Comparison of ENCODE assay signal across 10 mouse cellular contexts in genomic region chr7:132263186-132263585, GRCm38 (mm10). TPM values are rescaled to one million over a fixed set of nuclear protein-coding genes. Genes with fewer than 3 reads are reported as not detected.
A peak's percentile ranks its signal among the peaks of the same experiment; 100 is the strongest.
DNase-seq lines count a peak whose midpoint lies in the region; ATAC-seq and TF ChIP-seq lines count a peak whose summit lies in the region.
"Had no signal": no experiment of that assay in that cellular context is flagged by ENCODE, and none has a peak within 500 bp of the region (broad histone marks: within the 10 kb centered on the region; RNA-seq: fewer than 3 reads in every experiment).

No protein-coding gene starts in this region.

- H3K9me3 ChIP-seq in intestine, embryonic 15.5 days, result no peaks in the 10 kb centered on the region
- no peaks in the 10 kb centered on the region for H3K9me3 ChIP-seq in intestine, postnatal 0 days (ENCODE audit: control insufficient read depth)
- no peaks in the 10 kb centered on the region for H3K9me3 ChIP-seq in embryonic facial prominence, embryonic 10.5 days
- H3K9me3 ChIP-seq in hindbrain, embryonic 15.5 days, result no peaks in the 10 kb centered on the region
- H3K9me3 ChIP-seq in midbrain, postnatal 0 days (ENCODE audit: low read length), result no peaks in the 10 kb centered on the region
- H3K9me3 ChIP-seq: heart, embryonic 15.5 days had no signal

- H3K36me3 ChIP-seq in intestine, embryonic 15.5 days, result peaks cover 10% of the 10 kb centered on the region; the same call in 1 of the 2 replicates
- H3K36me3 ChIP-seq in intestine, postnatal 0 days (ENCODE audit: control insufficient read depth, insufficient read depth), result peaks cover 17% of the 10 kb centered on the region
- peaks cover 30% of the 10 kb centered on the region for H3K36me3 ChIP-seq in embryonic facial prominence, embryonic 10.5 days (replicated peaks)
- H3K36me3 ChIP-seq in hindbrain, embryonic 15.5 days, result no peaks in the 10 kb centered on the region
- H3K36me3 ChIP-seq in midbrain, postnatal 0 days (ENCODE audit: insufficient read depth, low read length), result peaks cover 4% of the 10 kb centered on the region; the same call in 1 of the 2 replicates
- H3K36me3 ChIP-seq: heart, embryonic 15.5 days had no signal

- TF ChIP-seq CTCF in intestine, postnatal 0 days (IDR thresholded peaks at IDR 0.05; ENCODE audit: low read depth), result no peak
- no peak for TF ChIP-seq CTCF in midbrain, postnatal 0 days (IDR thresholded peaks at IDR 0.05)

- H3K27ac ChIP-seq in intestine, embryonic 15.5 days, result 0 out of 2 replicates have a peak overlapping the region, but pooled peaks have one; percentile 17
- no peak overlapping the region for H3K27ac ChIP-seq in intestine, postnatal 0 days (ENCODE audit: low read depth, low read length)
- H3K27ac ChIP-seq in embryonic facial prominence, embryonic 10.5 days (replicated peaks), result peak overlapping the region; percentile 60
- H3K27ac ChIP-seq in hindbrain, embryonic 15.5 days (replicated peaks), result peak overlapping the region; percentile 69
- no peak overlapping the region for H3K27ac ChIP-seq in midbrain, postnatal 0 days (ENCODE audit: low read depth, low read length)
- H3K27ac ChIP-seq: heart, embryonic 15.5 days had no signal

- H3K4me1 ChIP-seq in intestine, embryonic 15.5 days (replicated peaks), result peaks cover 15% of the 10 kb centered on the region
- no peaks in the 10 kb centered on the region for H3K4me1 ChIP-seq in intestine, postnatal 0 days (replicated peaks; ENCODE audit: control insufficient read depth, insufficient read depth, low read length)
- H3K4me1 ChIP-seq in embryonic facial prominence, embryonic 10.5 days, result peaks cover 41% of the 10 kb centered on the region
- peaks cover 56% of the 10 kb centered on the region for H3K4me1 ChIP-seq in hindbrain, embryonic 15.5 days (replicated peaks)
- no peaks in the 10 kb centered on the region for H3K4me1 ChIP-seq in midbrain, postnatal 0 days (ENCODE audit: insufficient read depth, low read length)

- H3K9ac ChIP-seq in intestine, embryonic 15.5 days, result no peak overlapping the region
- no peak overlapping the region for H3K9ac ChIP-seq in intestine, postnatal 0 days (ENCODE audit: low read depth, low read length)
- no peak overlapping the region for H3K9ac ChIP-seq in hindbrain, embryonic 15.5 days
- H3K9ac ChIP-seq in midbrain, postnatal 0 days (replicated peaks; ENCODE audit: low read length, poor library complexity, severe bottlenecking), result no peak overlapping the region
- H3K9ac ChIP-seq: heart, embryonic 15.5 days had no signal

- 71% methylated on average over 6 of the region's 6 CpGs for WGBS in intestine, embryonic 15.5 days
- WGBS in intestine, postnatal 0 days, result 72% methylated on average over 6 of the region's 6 CpGs
- 36% methylated on average over 6 of the region's 6 CpGs for WGBS in embryonic facial prominence, embryonic 10.5 days
- WGBS in hindbrain, embryonic 15.5 days, result 19% methylated on average over 6 of the region's 6 CpGs
- WGBS in midbrain, postnatal 0 days, result 37% methylated on average over 6 of the region's 6 CpGs

- H3K4me2 ChIP-seq in intestine, embryonic 15.5 days (replicated peaks), result no peak overlapping the region
- no peak overlapping the region for H3K4me2 ChIP-seq in intestine, postnatal 0 days (replicated peaks; ENCODE audit: low read depth)
- H3K4me2 ChIP-seq in hindbrain, embryonic 15.5 days, result no peak overlapping the region
- no peak overlapping the region for H3K4me2 ChIP-seq in midbrain, postnatal 0 days (ENCODE audit: low read depth, low read length, poor library complexity, severe bottlenecking)
- H3K4me2 ChIP-seq: heart, embryonic 15.5 days had no signal

- H3K27me3 ChIP-seq in intestine, embryonic 15.5 days (replicated peaks), result no peaks in the 10 kb centered on the region
- H3K27me3 ChIP-seq in intestine, postnatal 0 days (replicated peaks; ENCODE audit: control insufficient read depth, insufficient read depth, low read length), result no peaks in the 10 kb centered on the region
- no peaks in the 10 kb centered on the region for H3K27me3 ChIP-seq in embryonic facial prominence, embryonic 10.5 days (replicated peaks; ENCODE audit: low read depth, poor library complexity, severe bottlenecking)
- H3K27me3 ChIP-seq in hindbrain, embryonic 15.5 days, result no peaks in the 10 kb centered on the region
- no peaks in the 10 kb centered on the region for H3K27me3 ChIP-seq in midbrain, postnatal 0 days (ENCODE audit: insufficient read depth, low read length)
- H3K27me3 ChIP-seq: heart, embryonic 15.5 days; Patski had no signal

- DNase-seq in embryonic facial prominence, embryonic 10.5 days (ENCODE audit: low spot score), result no peak
- DNase-seq in midbrain, postnatal 0 days (ENCODE audit: low spot score), result peak; percentile 72
- no peak for DNase-seq in layer of hippocampus, postnatal 25 days (ENCODE audit: extremely low spot score in 1 of 2, low spot score in 1 of 2)
- DNase-seq in adrenal gland, postnatal 14 days, result no peak
- DNase-seq in testis, postnatal 14 days (ENCODE audit: low spot score), result no peak

- ATAC-seq in intestine, embryonic 15.5 days, result no peak
- no peak for ATAC-seq in intestine, postnatal 0 days
- ATAC-seq in hindbrain, embryonic 15.5 days (ENCODE audit: low FRiP score, low read depth), result peak; percentile 66
- ATAC-seq in midbrain, postnatal 0 days (ENCODE audit: low FRiP score), result no peak
- ATAC-seq: Patski had no signal

- no peak overlapping the region for H3K4me3 ChIP-seq in intestine, embryonic 15.5 days (replicated peaks)
- no peak overlapping the region for H3K4me3 ChIP-seq in intestine, postnatal 0 days (ENCODE audit: low read depth, low read length)
- H3K4me3 ChIP-seq in embryonic facial prominence, embryonic 10.5 days, result no peak overlapping the region
- no peak overlapping the region for H3K4me3 ChIP-seq in hindbrain, embryonic 15.5 days
- no peak overlapping the region for H3K4me3 ChIP-seq in midbrain, postnatal 0 days (ENCODE audit: low read depth, low read length)
- H3K4me3 ChIP-seq: heart, embryonic 15.5 days had no signal

RNA-seq across cellular contexts. Expression of gene Chst15, which starts 53.8 kb away (rescaled TPM):
- polyA plus RNA-seq in intestine, embryonic 15.5 days (2015; fragmentation: Nextera tagmentation; extraction: Ambion mirVana), result 23.0 and 23.1 TPM in 2 replicates
- polyA plus RNA-seq in intestine, postnatal 0 days (2015; fragmentation: Nextera tagmentation; extraction: Ambion mirVana), result 7.9 and 8.7 TPM in 2 replicates
- 11.8 and 12.7 TPM in 2 replicates for polyA plus RNA-seq in embryonic facial prominence, embryonic 10.5 days (2016; fragmentation: Nextera tagmentation; extraction: Ambion mirVana)
- 22.3 and 27.0 TPM in 2 replicates for polyA plus RNA-seq in hindbrain, embryonic 15.5 days (2015; fragmentation: Nextera tagmentation; extraction: Ambion mirVana)
- 20.0 and 21.9 TPM in 2 replicates for total RNA-seq in midbrain, postnatal 0 days (2014; rRNA removed)
- 8.4 TPM in 2 replicates for polyA plus RNA-seq in midbrain, postnatal 0 days (2015; fragmentation: Nextera tagmentation; extraction: Ambion mirVana)
- total RNA-seq in layer of hippocampus, postnatal 25 days (2021), result 10 to 100 TPM; 34.9 to 46.1 TPM
- 34.3 and 55.1 TPM in 2 replicates for total RNA-seq in adrenal gland, postnatal 14 days (2021)

Comparison
In these comparisons a context has a peak if more than half of its experiments do, and no peak if none do; other contexts are left out.
1. H3K27ac ChIP-seq: peak in intestine, embryonic 15.5 days (single experiment), embryonic facial prominence, embryonic 10.5 days (single experiment) and hindbrain, embryonic 15.5 days (single experiment); none in intestine, postnatal 0 days (single experiment) and midbrain, postnatal 0 days (single experiment).